Mouse (Mus musculus) fibroblast of lung, adult 2 months (primary cell): ENCODE data around the gene Ttc28.

ENCODE experiments used
- DNase-seq: peaks from one replicate; pipeline ENCODE4 v3.0.0-alpha.2; 2011; ENCODE audit warnings: low read depth

Ttc28 gene

DNA sequence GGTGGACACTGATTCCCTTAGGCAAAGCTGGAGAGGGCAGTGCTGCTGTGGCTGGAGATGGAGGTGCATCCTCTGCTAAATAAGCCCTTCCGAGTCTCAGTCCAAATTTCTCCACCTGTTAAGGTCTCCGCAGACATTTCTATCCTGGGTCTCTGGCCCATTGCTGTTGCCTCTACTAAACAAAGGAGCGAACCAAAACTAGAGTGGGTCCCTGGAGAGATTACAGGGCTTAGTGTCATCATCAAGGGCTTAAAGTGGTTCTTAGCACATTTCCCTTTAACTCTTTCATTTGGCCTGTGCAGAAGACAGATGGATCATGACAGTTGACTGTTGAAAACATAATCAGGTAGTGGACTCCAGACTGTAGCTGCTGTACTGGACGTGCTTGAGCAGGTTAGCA, 9.0 kb downstream of the Ttc28 start:
- no peak for DNase-seq

- DNase-seq, result no peak
These were observed 10.3 kb downstream of the Ttc28 start for GRCm38 (mm10) chr5:110889945-110890344.

- no peak for DNase-seq
These were observed 11.0 kb downstream of the Ttc28 start for GRCm38 (mm10) chr5:110890561-110890960.

DNA sequence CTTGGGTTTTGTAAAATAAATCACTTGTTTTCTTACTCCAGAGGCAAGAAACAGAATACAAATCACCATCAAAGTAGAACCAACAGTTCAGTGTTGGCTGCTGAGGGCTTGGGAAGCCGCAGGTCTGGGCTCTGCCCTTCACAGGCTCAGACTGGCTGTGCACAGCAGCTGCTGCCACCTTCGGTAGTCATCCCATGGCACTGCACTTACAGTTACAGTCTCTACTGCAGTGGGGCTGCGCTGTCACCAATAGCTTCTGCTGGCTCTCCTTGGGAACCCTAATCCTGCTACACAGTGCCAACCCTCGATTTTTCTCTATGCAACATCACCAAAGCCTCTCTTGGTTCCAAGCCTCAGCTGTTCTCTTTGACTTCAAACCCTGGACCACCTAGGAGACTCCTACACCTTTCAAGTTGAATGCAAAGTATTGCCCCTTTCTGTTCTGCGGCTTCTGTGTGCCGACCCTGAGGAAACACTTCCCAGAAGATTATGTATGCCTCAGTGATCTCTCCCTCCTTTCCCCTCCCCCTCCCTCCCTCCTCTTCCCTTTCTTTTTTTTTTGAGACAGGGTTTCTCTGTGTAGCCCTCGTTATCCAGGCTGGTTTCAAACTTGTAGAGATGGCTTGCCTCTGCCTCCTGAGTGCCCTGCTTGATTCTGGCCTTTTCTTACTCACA, 17.6 kb downstream of the Ttc28 start:
- no peak for DNase-seq

GRCm38 (mm10) chr5:110898169-110898568, 18.6 kb downstream of the Ttc28 start:
- DNase-seq, result peak; percentile 92

- DNase-seq, result no peak
These were observed 19.2 kb downstream of the Ttc28 start for GRCm38 (mm10) chr5:110898785-110899184.

DNA sequence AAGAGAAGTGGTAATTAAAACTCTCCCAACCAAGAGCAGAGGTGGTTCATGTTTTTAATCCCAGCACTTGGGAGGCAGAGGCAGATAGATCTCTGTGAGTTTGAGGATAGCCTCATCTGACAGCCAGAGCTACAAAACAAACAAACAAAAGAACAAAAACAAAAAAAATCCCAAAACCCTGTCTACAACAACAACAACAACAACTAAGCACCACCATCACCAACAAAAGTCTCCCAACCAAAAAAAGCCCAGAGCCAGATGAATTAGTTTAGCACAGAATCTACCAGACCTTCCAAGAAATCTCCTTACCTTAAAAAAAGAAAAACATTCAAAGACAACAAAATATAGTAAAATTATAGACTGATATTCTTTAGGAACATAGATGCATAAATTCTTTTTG, 20.7 kb downstream of the Ttc28 start:
- DNase-seq, result no peak

- no peak for DNase-seq
These were observed 27.1 kb downstream of the Ttc28 start for GRCm38 (mm10) chr5:110906708-110907107.

DNA sequence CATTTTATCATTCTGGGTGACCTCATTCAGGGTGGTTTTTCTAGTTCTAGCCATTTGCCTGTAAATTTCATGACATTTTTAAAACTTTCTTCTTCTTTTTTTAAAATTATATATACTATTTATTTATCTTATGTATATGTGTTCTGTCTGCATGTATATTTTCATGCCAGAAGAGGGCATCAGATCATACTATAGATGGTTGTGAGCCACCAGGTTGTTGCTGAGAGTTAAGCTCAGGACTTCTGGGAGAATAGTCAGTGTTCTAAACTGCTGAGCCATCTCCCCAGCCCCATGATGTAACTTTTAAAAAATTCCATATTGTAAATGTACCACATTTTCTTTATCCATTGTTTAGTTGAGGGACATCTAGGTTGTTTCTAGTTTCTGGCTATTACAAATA, 29.3 kb downstream of the Ttc28 start:
- no peak for DNase-seq

GRCm38 (mm10) chr5:110909955-110910589, 30.5 kb downstream of the Ttc28 start:
- no peak for DNase-seq

- no peak for DNase-seq
These were observed 35.3 kb downstream of the Ttc28 start for GRCm38 (mm10) chr5:110914859-110915258.

DNA sequence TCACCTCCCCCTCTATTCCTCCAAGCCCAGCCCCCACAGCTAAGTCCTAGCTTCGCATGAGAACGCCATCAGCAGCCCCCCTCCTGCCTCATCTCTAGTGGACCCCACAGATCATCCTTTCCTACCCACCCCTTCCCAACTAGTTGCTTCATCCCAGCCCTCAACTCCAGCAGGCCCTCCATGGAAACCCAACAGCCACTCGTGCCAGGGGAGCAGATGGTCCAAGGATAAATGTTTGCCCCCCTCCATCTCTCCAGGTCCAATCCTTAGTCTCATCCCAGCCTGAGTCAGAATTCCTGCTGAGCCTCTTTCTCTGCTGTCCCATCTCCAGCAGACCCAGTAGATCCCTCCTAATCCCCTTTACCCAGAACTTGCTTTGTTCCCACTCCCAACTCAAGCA, 36.6 kb downstream of the Ttc28 start:
- no peak for DNase-seq

DNA sequence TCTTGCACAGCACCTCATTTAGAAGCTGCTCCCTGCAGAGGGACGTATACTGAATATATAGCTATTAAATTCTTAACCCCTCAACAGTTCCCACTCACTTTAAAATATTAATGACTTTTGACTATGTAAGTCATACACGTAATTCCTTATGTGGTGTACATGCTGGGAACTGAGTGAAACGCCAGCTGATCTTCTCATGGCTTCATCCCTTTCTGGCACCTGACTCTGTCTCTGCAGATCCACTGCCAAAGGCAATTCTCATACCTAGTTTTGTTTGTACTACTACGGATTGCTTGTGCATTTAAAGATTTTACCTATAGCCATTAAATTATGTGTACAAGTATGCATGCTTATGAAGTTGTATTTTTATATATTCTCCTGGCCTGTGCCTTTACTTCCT, 39.9 kb downstream of the Ttc28 start:
- DNase-seq, result no peak

DNA sequence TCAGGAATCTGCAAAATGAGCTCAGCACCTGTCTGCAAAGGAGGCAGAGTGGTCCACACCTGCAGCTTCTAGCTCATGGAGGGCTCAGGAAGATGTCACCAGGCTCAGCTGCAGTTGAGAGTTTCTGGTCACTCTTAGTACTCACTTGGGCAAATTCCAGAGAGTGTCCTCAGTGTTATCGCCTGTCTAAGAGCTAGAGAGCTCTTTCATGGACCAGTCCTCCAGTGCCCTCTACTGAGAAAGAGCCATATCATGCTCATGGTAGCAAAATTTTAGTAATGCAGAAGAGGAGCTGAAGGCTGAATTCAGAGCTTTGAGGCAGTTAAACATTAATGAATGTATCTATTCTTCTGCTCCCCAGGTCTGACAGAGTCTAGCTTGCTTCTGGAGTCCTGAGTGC, 43.7 kb downstream of the Ttc28 start:
- peak; percentile 18 for DNase-seq

GRCm38 (mm10) chr5:110924636-110925035, 45.0 kb downstream of the Ttc28 start:
- no peak for DNase-seq

GRCm38 (mm10) chr5:110925804-110926203, 46.2 kb downstream of the Ttc28 start:
- DNase-seq, result no peak

DNA sequence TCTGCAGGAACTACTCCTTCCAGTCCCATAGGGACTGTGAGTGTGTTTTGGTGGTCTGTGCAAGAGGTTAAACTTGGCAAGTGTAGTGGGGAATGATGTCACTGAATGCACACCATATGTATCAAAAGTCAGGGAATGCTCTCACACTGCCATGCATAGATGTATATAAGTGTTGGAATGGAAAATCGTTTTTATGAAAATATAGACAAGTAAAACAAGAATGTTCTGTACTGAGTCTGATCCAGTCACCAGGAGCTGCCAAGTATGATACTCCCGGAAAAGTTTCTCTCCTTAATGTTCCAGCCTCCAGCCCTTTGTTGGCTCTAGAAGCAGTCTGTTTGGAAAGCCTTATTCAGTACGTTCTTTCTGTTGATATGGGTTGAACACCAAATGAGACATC, 48.7 kb downstream of the Ttc28 start:
- no peak for DNase-seq

- no peak for DNase-seq
These were observed 49.7 kb downstream of the Ttc28 start for GRCm38 (mm10) chr5:110929306-110929705.

GRCm38 (mm10) chr5:110936606-110937005, 57.0 kb downstream of the Ttc28 start:
- DNase-seq, result no peak

DNA sequence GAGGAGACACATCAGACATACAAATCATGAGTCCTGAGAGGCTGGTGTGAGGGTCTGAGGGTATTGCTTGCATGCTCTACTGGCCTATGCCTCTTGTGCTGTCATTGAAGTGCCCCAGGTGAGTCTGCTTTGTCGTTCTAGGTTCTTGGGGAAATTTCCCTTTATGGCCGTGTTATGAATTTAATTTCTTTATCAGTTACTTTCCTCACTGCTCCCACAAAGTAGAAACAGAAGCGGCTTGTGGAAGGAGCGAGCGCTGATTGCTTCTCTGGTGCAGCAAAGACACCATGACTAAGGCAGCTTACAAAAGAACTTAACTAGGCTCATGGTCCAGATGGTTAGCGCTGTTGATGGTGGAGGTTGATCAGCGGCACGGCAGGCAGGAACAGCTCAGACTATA, 64.7 kb downstream of the Ttc28 start:
- DNase-seq, result no peak

- no peak for DNase-seq
These were observed 69.1 kb downstream of the Ttc28 start for GRCm38 (mm10) chr5:110948476-110949399.

DNA sequence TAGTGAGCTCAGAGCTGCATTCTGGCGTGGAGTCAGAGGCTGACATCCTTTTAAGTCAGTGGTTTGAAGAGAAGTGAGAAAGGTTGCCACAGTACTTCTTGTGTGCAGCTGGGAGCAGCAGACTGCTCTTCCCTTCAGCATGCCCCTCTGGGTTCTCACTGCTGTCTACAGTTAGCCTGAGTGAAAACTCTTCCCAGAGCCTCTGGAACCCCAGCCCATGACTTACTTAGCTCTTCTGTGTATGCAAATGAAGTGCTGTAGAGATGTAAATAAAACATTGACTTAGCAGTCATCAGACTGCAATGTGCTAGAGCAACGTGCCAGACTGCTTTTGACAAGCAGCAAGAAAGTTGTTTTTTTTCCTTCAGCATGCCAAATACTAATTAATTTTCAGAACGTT, 70.2 kb downstream of the Ttc28 start:
- DNase-seq, result no peak

DNA sequence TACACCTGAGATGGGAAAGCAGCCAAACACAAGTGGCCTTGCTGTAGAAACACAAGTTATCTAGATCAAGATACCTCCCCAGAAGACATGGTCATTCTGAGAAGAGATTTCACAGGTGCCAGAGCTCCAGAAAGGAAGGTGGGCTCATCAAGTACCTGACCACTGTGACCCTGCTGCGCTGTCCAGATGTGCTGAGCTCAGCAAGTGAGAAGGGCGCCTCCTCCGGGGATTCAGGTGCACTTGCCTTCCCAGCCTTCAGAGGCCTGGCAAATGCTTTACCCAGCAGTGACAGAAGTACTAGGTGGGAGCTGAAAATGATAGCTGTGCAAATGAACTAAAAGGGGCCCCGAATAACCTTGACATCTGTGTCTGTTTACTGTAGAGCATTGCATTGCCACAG, 78.6 kb downstream of the Ttc28 start:
- no peak for DNase-seq
